Mouse (Mus musculus) embryonic facial prominence, embryonic 14.5 days (tissue): ENCODE data around the gene Tmc2. TPM values are rescaled to one million over a fixed set of nuclear protein-coding genes. Genes with fewer than 3 reads are reported as not detected.

Experiments
- ATAC-seq: fragments of 200-750 bp; cut with Nextera tagmentation; 2 replicates; pipeline ENCODE4 v1.8.0; 2017; ENCODE audit warnings: low read depth, moderate number of reproducible peaks, moderate TSS enrichment
- DNase-seq: peaks from one replicate; pipeline ENCODE4 v3.0.0-alpha.2; 2015; ENCODE audit warnings: low spot score
- H3K27ac ChIP-seq: fragments of 300-500 bp; sonication (generic); replicated peaks from 2 replicates; pipeline ENCODE4 v1.5.1; 2014; ENCODE audit warnings: low read depth, mild to moderate bottlenecking, low read length, moderate library complexity
- H3K27me3 ChIP-seq: fragments of 300-500 bp; sonication (generic); replicated peaks from 2 replicates; pipeline ENCODE4 v1.6.1; 2014; ENCODE audit warnings: low read length; ENCODE audit not compliant: control insufficient read depth, insufficient read depth
- H3K36me3 ChIP-seq: fragments of 300-500 bp; sonication (generic); 2 replicates; pipeline ENCODE4 v1.6.1; 2014; ENCODE audit warnings: low read length, mixed read lengths; ENCODE audit not compliant: control insufficient read depth, insufficient read depth
- H3K4me1 ChIP-seq: fragments of 300-500 bp; sonication (generic); 2 replicates; pipeline ENCODE4 v1.6.1; 2014; ENCODE audit warnings: antibody characterized with exemption, low read length; ENCODE audit not compliant: control insufficient read depth, insufficient read depth
- H3K4me2 ChIP-seq: fragments of 300-500 bp; sonication (generic); 2 replicates; pipeline ENCODE4 v1.6.1; 2014; ENCODE audit warnings: low read depth, mild to moderate bottlenecking, low read length, moderate library complexity, mixed read lengths
- H3K4me3 ChIP-seq: fragments of 300-500 bp; sonication (generic); 2 replicates; pipeline ENCODE4 v1.5.1; 2014; ENCODE audit warnings: low read depth, mild to moderate bottlenecking, low read length
- H3K9ac ChIP-seq: fragments of 300-500 bp; sonication (generic); 2 replicates; pipeline ENCODE4 v1.6.1; 2014; ENCODE audit warnings: low read depth, mild to moderate bottlenecking, low read length, moderate library complexity, mixed read lengths
- H3K9me3 ChIP-seq: fragments of 300-500 bp; sonication (generic); 2 replicates; pipeline ENCODE4 v1.6.1; 2016; ENCODE audit warnings: low read length; ENCODE audit not compliant: control insufficient read depth
- WGBS: fragments of 180-500 bp; shearing (Covaris S2); extraction: QIAGEN DNeasy Blood & Tissue Kit; methylation state at CpG from one replicate; pipeline ENCODE4 v1.1.7; 2014; 5-methylcytosine and 5-hydroxymethylcytosine counted together
- polyA plus RNA-seq: library from polyadenylated mRNA; unstranded; fragments of >200 nt; fragmentation: Nextera tagmentation; extraction: Ambion mirVana; gene quantifications from 2 replicates; pipeline ENCODE4 v1.2.1, GENCODE M21; 2014

The Tmc2 gene
- polyA plus RNA-seq, 1 experiment from 2014 or later, result not detected

DNA sequence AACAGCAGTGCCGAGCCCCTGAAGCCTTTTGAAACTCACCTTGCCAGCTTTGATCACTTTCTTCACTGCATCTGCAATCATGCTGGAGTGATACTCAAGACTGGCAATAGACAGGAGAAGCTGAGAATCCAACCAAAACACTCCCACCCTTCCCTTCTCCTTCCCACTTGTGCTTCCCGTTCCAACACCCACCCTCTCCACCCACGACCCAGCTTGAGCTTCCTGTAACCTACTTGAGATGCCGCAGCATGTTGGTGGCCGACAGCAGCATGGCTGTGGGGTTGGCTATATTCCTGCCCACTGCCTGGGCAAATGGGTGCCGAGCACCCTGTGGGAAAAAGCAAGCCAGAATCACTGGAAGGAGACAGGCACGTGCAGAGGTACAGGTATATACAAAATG lies 85.2 kb downstream of the Tmc2 start:
- no peak for ATAC-seq
- H3K4me3 ChIP-seq, result no peak overlapping the region
- 62% methylated on average over 7 of the region's 7 CpGs for WGBS
- no peak overlapping the region for H3K27ac ChIP-seq
- no peak overlapping the region for H3K9ac ChIP-seq
- H3K36me3 ChIP-seq, result peaks cover 66% of the 10 kb centered on the region
- H3K27me3 ChIP-seq, result no peaks in the 10 kb centered on the region
- no peaks in the 10 kb centered on the region for H3K9me3 ChIP-seq
- H3K4me2 ChIP-seq, result no peak overlapping the region
- DNase-seq, result no peak
- H3K4me1 ChIP-seq, result peaks cover 21% of the 10 kb centered on the region

DNA sequence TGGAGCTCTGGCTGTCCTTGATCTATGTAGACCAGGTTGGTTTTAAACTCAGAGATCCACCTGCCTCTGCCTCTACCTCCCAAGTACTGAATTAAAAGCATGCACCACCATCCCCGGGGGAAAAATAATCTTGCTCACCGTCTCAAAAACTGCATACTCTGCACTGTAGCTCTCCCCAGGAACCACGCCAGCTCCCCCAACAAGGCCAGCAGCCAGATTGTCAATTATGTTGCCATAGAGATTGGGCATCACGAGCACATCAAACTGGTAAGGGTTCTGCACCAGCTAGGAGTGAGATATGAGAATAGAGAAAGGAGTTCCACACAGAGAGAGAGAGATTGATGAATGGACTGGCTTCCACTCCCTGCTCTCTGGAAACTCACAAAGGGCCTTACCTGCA lies 85.8 kb downstream of the Tmc2 start:
- Histone ChIP-seq H3K4me3 (no peak overlapping the region), H3K9ac (no peak overlapping the region), H3K4me2 (no peak overlapping the region), H3K27me3 (no peaks in the 10 kb centered on the region), H3K9me3 (no peaks in the 10 kb centered on the region), H3K36me3 (peaks cover 60% of the 10 kb centered on the region), H3K4me1 (peaks cover 16% of the 10 kb centered on the region), H3K27ac (no peak overlapping the region)
- ATAC-seq (no peak), DNase-seq (no peak)
- 68% methylated on average over 4 of the region's 4 CpGs for WGBS

DNA sequence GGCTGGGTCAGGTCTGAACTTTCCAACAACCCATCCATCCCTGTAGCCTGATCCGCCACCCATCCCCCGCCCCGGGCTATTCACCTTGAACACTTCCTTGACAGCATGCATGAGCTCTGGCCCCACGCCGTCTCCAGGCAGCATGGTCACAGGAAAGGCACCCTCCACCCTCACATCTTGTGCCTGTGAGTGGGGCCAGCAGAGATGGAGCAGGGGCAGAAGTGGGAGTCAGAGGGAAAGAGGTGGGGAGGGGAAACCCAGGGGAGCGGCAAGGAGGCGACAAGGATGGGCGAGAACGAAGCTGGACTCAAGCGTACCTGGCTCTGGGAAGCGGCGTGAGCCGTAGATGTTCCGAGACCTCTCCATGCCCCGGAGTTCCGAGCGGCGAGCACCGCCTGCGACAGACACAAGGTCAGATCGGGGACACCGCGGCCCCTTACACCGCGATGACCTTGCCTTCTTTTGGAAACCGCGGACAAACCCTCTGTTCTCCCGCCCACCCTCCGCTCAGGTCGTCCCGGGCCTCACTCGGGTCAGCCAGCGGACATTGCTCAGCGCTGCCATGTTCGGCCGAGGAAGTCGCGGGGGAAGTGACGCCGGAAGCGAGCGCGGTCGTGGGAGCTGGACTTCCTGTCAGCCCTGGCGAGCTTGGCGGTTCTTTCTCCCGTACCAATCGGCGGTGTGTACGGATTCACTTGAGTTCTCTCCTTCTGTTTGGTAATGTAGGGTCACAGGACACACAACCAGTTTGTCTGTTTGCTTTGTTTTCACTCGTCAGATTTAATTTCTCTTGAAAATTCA lies 89.1 kb downstream of the Tmc2 start, which contains the start of gene Idh3b:
TSS of gene Idh3b (minus strand) at position 694 of the 801 bp plus-strand sequence.
- Histone ChIP-seq H3K36me3 (peaks cover 31% of the 10 kb centered on the region), H3K27me3 (no peaks in the 10 kb centered on the region), H3K4me1 (peaks cover 12% of the 10 kb centered on the region), H3K4me2 (peak within 1 kb of the TSS; percentile 95), H3K9me3 (no peaks in the 10 kb centered on the region), H3K9ac (peak within 1 kb of the TSS; percentile 87), H3K27ac (peak within 1 kb of the TSS; percentile 63), H3K4me3 (peak within 1 kb of the TSS; percentile 92)
- peak; percentile 95 for DNase-seq
- under 1% methylated on average over 49 of the region's 51 CpGs for WGBS
- peak; percentile 90 for ATAC-seq

DNA sequence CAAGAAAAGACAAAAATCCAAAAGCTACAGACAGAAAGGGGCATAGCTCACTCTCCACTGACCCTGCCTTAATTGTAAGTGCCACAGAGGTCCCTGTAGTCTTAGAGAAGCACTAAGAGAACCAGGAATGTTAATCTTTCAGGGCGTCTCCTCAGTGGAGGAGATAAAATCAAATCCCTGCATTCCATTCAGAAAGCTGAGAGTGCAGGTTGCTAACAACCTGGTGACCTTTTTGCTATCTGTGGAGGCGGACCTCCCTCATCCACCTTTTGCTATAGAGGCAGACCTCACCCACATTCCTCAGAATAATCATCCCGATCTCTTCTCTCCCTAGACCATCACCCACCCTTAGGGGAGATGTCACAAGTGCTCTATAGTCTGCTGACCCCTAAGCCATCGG lies 94.1 kb downstream of the Tmc2 start:
- WGBS, result 57% methylated on average over 4 of the region's 4 CpGs
- peaks cover 13% of the 10 kb centered on the region for H3K4me1 ChIP-seq
- H3K36me3 ChIP-seq, result no peaks in the 10 kb centered on the region
- no peak overlapping the region for H3K4me2 ChIP-seq
- H3K27me3 ChIP-seq, result no peaks in the 10 kb centered on the region
- ATAC-seq, result no peak
- H3K9ac ChIP-seq, result no peak overlapping the region
- no peak overlapping the region for H3K4me3 ChIP-seq
- H3K27ac ChIP-seq, result no peak overlapping the region
- no peak for DNase-seq
- no peaks in the 10 kb centered on the region for H3K9me3 ChIP-seq

DNA sequence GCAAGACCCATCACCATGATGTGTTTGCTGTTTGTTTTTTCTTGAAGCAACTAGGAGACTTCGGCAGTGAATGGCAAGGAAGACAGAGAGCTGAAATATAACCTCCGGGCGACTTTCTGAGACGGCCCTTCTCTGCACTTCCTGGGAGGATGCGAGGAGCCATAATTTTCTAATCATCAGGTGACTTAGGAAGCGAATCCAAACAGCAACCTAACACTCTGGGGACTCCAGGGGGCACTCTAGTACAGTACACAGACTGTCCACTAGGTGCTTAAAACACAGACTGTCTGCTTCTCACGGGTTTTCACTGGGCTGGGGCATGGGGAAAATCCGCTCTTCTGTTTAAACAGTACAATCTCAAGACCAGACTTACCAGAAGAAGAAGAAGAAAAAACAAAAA lies 96.4 kb downstream of the Tmc2 start:
- 8% methylated on average over 8 of the region's 8 CpGs for WGBS

DNA sequence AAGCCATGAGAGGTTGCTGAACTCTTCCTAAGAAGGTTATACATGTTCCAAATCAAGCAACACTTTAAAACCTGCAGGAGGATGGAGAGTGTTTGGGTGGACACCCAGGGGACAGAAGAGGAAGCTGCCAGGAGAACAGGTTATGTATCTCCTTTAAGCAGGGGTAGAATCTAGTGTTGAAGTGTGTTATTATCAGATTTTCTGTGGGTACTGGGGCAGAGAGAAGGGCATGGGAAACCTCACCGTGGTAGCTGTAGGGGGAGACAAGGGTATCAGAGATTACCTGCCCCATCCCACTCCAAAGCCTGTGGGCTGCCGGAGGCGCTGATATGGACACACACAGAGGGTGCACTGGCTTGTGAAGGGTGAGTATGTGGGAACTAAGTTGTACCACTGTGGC lies 98.0 kb downstream of the Tmc2 start:
- no peak overlapping the region for H3K9ac ChIP-seq
- H3K9me3 ChIP-seq, result no peaks in the 10 kb centered on the region
- H3K4me1 ChIP-seq, result peaks cover 14% of the 10 kb centered on the region
- no peak overlapping the region for H3K27ac ChIP-seq
- WGBS, result 32% methylated on average over 3 of the region's 3 CpGs
- no peak overlapping the region for H3K4me2 ChIP-seq
- ATAC-seq, result no peak
- no peak for DNase-seq
- no peaks in the 10 kb centered on the region; the same call in 1 of the 2 replicates for H3K27me3 ChIP-seq
- H3K36me3 ChIP-seq, result no peaks in the 10 kb centered on the region
- H3K4me3 ChIP-seq, result no peak overlapping the region

More for the DNA sequence above, 96.4 kb downstream of the Tmc2 start:
- Histone ChIP-seq H3K4me3 (no peak overlapping the region), H3K4me2 (0 out of 2 replicates have a peak overlapping the region, but pooled peaks have one; percentile 16), H3K27ac (no peak overlapping the region), H3K4me1 (peaks cover 12% of the 10 kb centered on the region), H3K36me3 (no peaks in the 10 kb centered on the region), H3K9ac (no peak overlapping the region), H3K9me3 (no peaks in the 10 kb centered on the region), H3K27me3 (no peaks in the 10 kb centered on the region; the same call in 1 of the 2 replicates)
- ATAC-seq (peak; percentile 58; the same call in 1 of the 2 replicates), DNase-seq (peak; percentile 87)

DNA sequence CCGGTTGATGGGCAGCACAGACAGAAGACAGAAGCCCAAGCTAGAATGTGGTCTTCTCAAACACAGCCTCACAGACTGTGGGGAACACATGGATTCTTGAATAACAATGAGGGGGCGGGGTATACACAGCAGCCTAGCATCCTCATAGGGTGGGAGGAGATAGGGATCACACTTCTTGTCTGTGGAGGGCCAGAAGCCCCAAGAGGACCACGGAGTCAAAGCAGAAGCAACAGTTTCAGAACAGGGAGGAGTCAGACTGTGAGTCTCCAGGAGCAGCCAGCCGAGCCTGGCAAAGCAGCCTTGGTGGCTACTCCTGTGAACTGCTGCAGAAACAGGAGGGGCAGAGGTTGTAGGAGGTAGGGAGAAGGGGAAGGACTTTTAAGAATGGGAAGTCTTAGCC lies 98.5 kb downstream of the Tmc2 start:
- no peaks in the 10 kb centered on the region for H3K9me3 ChIP-seq
- no peaks in the 10 kb centered on the region; the same call in 1 of the 2 replicates for H3K27me3 ChIP-seq
- no peak overlapping the region for H3K27ac ChIP-seq
- H3K4me2 ChIP-seq, result peak overlapping the region; percentile 78
- DNase-seq (peak; percentile 79), ATAC-seq (peak; percentile 62)
- H3K9ac ChIP-seq, result no peak overlapping the region
- H3K36me3 ChIP-seq, result no peaks in the 10 kb centered on the region
- 0 out of 2 replicates have a peak overlapping the region, but pooled peaks have one; percentile 0 for H3K4me3 ChIP-seq
- peaks cover 14% of the 10 kb centered on the region for H3K4me1 ChIP-seq
- 2% methylated on average over 4 of the region's 4 CpGs for WGBS

DNA sequence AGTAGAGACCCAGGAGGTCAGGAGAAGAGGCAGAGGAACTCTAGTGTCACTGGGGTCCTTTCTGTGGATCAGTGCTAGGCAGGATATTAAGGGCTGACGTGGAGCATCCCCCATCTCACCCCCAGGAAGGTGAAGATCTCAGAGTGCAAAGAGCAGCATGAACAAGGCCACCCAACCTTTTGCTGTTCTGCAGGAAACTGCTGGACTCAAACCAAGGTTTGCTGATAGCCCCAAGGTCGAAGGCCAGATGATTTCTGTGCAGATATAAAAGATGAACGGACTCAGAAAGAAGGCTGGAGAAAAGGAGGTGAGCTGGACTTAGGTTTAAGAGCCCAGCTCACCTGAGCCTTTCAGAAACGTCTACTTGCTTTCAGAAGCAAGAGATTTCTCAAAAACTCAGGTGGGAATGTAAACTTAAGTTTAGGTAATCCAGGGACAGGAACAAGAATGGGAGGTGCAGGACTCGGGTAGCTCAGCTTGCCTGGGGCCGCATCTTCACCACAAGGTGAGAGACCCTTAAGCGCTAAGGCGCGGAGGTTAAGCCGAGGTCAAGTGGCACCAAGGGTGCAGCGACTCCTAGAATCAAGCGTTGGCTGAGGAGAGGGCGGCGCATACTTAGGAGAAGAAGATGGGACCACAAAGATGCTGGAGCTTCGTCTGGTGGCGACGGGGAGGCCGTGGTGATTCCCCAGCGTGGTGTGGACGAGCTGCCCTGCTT lies 99.4 kb downstream of the Tmc2 start:
- ATAC-seq, result no peak; the same call in 1 of the 2 replicates
- peaks cover 14% of the 10 kb centered on the region for H3K4me1 ChIP-seq
- peak overlapping the region; percentile 76 for H3K27ac ChIP-seq
- DNase-seq, result peak; percentile 17
- H3K27me3 ChIP-seq, result no peaks in the 10 kb centered on the region; the same call in 1 of the 2 replicates
- H3K9ac ChIP-seq, result peak overlapping the region; percentile 81
- H3K4me3 ChIP-seq, result peak overlapping the region; percentile 74
- 13% methylated on average over 15 of the region's 20 CpGs for WGBS
- peak overlapping the region; percentile 78 for H3K4me2 ChIP-seq
- no peaks in the 10 kb centered on the region for H3K36me3 ChIP-seq
- no peaks in the 10 kb centered on the region for H3K9me3 ChIP-seq
